ENCODE assay signal across 8 mouse cellular contexts in the genomic region with DNA sequence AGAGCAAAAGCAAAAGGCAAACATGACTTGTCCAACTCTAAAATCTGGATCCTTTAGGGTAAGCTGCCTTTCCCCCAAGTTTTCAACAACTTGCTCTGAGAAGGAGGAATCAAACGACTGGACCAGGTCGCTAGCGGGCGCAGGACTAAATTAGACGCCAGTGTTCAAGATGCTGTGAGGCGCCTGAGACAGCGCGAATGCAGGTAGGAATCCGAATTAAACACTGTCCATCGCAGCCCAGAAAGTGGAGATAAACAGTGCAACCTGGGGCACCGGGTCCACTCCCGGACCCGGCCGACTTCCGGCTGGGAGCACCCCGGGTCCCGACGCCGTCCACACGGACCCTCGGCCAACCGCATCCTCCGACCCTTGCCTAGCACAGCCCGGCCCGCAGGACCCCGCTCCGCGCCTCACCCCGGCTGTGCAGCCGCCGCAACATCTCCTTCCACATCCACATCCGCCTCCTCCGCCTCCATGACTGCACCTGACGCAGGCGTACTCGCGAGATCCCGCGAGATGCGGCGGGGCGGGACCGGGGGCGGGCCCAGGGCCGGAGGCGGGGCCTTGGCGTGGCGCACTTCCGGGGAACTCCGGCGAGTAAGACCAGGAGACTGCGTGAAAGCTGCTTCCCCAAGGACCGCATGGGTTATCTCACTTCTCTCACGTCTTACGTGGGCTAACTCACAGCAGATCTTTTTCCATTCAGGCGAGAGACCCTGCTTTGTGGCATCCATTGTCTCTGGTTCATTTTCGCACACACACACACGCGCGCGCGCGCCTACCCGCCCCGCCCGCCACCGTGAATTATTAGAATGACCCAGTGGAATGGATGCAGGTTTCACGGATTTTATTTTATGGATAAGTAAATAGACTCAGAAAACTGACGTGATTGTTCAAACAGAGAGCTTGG. TPM values are rescaled to one million over a fixed set of nuclear protein-coding genes. Genes with fewer than 3 reads are reported as not detected.
DNase-seq lines count a peak whose midpoint lies in the region; ATAC-seq and TF ChIP-seq lines count a peak whose summit lies in the region.

A gene (minus strand): TSS at position 511 of the 910 bp plus-strand sequence.

- peak within 1 kb of the TSS; percentile 81 for H3K4me2 ChIP-seq in heart, embryonic 12.5 days
- H3K4me2 ChIP-seq in kidney, postnatal 0 days (ENCODE audit: low read length): peak within 1 kb of the TSS; percentile 82
- H3K4me2 ChIP-seq in liver, embryonic 11.5 days: peak within 1 kb of the TSS; percentile 80
- peak within 1 kb of the TSS; percentile 89 for H3K4me2 ChIP-seq in stomach, embryonic 14.5 days (replicated peaks; ENCODE audit: low read depth, low read length)

- H3K27ac ChIP-seq in heart, embryonic 12.5 days (ENCODE audit: poor library complexity, severe bottlenecking): peak within 1 kb of the TSS; percentile 50; the same call in 1 of the 2 replicates
- H3K27ac ChIP-seq in kidney, postnatal 0 days: peak within 1 kb of the TSS; percentile 86
- peak within 1 kb of the TSS; percentile 60 for H3K27ac ChIP-seq in liver, embryonic 11.5 days (ENCODE audit: low read depth, low read length)
- H3K27ac ChIP-seq in stomach, embryonic 14.5 days (ENCODE audit: low read length): peak within 1 kb of the TSS; percentile 88

- under 1% methylated on average over 69 of the region's 69 CpGs for WGBS in heart, embryonic 12.5 days
- under 1% methylated on average over 69 of the region's 69 CpGs for WGBS in kidney, postnatal 0 days
- under 1% methylated on average over 69 of the region's 69 CpGs for WGBS in liver, embryonic 11.5 days
- WGBS in stomach, embryonic 14.5 days: under 1% methylated on average over 69 of the region's 69 CpGs

- no peaks in the 10 kb centered on the region for H3K9me3 ChIP-seq in heart, embryonic 12.5 days (replicated peaks)
- no peaks in the 10 kb centered on the region for H3K9me3 ChIP-seq in kidney, postnatal 0 days (replicated peaks; ENCODE audit: low read length)
- H3K9me3 ChIP-seq in liver, embryonic 11.5 days (ENCODE audit: control insufficient read depth, low read length): no peaks in the 10 kb centered on the region
- H3K9me3 ChIP-seq in stomach, embryonic 14.5 days (ENCODE audit: control insufficient read depth, low read depth, low read length): no peaks in the 10 kb centered on the region

- peak; percentile 14; the same call in 1 of the 2 replicates for TF ChIP-seq CTCF in kidney, postnatal 0 days (IDR thresholded peaks at IDR 0.05; ENCODE audit: low read depth)

- no peaks in the 10 kb centered on the region for H3K27me3 ChIP-seq in heart, embryonic 12.5 days (replicated peaks)
- H3K27me3 ChIP-seq in kidney, postnatal 0 days (ENCODE audit: insufficient read depth, low read length): no peaks in the 10 kb centered on the region
- no peaks in the 10 kb centered on the region for H3K27me3 ChIP-seq in liver, embryonic 11.5 days (replicated peaks; ENCODE audit: control insufficient read depth, insufficient read depth, low read length)
- no peaks in the 10 kb centered on the region for H3K27me3 ChIP-seq in stomach, embryonic 14.5 days (ENCODE audit: control insufficient read depth, insufficient read depth, low read length)

- peaks cover 13% of the 10 kb centered on the region for H3K4me1 ChIP-seq in heart, embryonic 12.5 days (replicated peaks)
- peaks cover 11% of the 10 kb centered on the region for H3K4me1 ChIP-seq in kidney, postnatal 0 days (replicated peaks; ENCODE audit: insufficient read depth, low read length)
- peaks cover 6% of the 10 kb centered on the region; the same call in 1 of the 2 replicates for H3K4me1 ChIP-seq in liver, embryonic 11.5 days (replicated peaks; ENCODE audit: control insufficient read depth, insufficient read depth, low read length)
- peaks cover 11% of the 10 kb centered on the region for H3K4me1 ChIP-seq in stomach, embryonic 14.5 days (ENCODE audit: control insufficient read depth, insufficient read depth, low read length)

- peak; percentile 97 for DNase-seq in CD4-positive helper T cell, adult 2 months (ENCODE audit: low read depth, low spot score)
- DNase-seq in brain, embryonic 18.5 days (ENCODE audit: low read depth, low spot score): peak; percentile 86
- peak; percentile 92 for DNase-seq in kidney, postnatal 0 days (ENCODE audit: low spot score)
- peak; percentile 97 for DNase-seq in liver, embryonic 11.5 days (ENCODE audit: low spot score)
- peak; percentile 99 for DNase-seq in naive thymus-derived CD4-positive, alpha-beta T cell, adult 2 months (ENCODE audit: low read depth)

- peaks cover 14% of the 10 kb centered on the region for H3K36me3 ChIP-seq in heart, embryonic 12.5 days
- H3K36me3 ChIP-seq in kidney, postnatal 0 days (ENCODE audit: insufficient read depth, low read length): peaks cover 3% of the 10 kb centered on the region; the same call in 1 of the 2 replicates
- no peaks in the 10 kb centered on the region; the same call in none of the 2 replicates for H3K36me3 ChIP-seq in liver, embryonic 11.5 days (ENCODE audit: control insufficient read depth, insufficient read depth, low read length)
- H3K36me3 ChIP-seq in stomach, embryonic 14.5 days (ENCODE audit: control insufficient read depth, insufficient read depth, low read length): peaks cover 14% of the 10 kb centered on the region; the same call in 1 of the 2 replicates

- H3K9ac ChIP-seq in heart, embryonic 12.5 days: peak within 1 kb of the TSS; percentile 76
- H3K9ac ChIP-seq in kidney, postnatal 0 days (ENCODE audit: low read depth, low read length): peak within 1 kb of the TSS; percentile 95
- peak within 1 kb of the TSS; percentile 90 for H3K9ac ChIP-seq in liver, embryonic 11.5 days (ENCODE audit: low read depth, low read length)
- H3K9ac ChIP-seq in stomach, embryonic 14.5 days (replicated peaks; ENCODE audit: low read depth, low read length): peak within 1 kb of the TSS; percentile 88

- peak; percentile 98 for ATAC-seq in erythroid progenitor cell, adult 5-6 weeks (replicated peaks; ENCODE audit: low FRiP score, poor library complexity, severe bottlenecking)
- ATAC-seq in heart, embryonic 12.5 days (ENCODE audit: insufficient number of reproducible peaks, low FRiP score): peak; percentile 100
- peak; percentile 100 for ATAC-seq in kidney, postnatal 0 days (replicated peaks; ENCODE audit: low FRiP score, low read depth)
- peak; percentile 100 for ATAC-seq in liver, embryonic 11.5 days (replicated peaks; ENCODE audit: low FRiP score)
- ATAC-seq in stomach, embryonic 14.5 days (ENCODE audit: insufficient number of reproducible peaks, insufficient read depth, low FRiP score, low read depth): peak; percentile 100

- H3K4me3 ChIP-seq in heart, embryonic 12.5 days: peak within 1 kb of the TSS; percentile 71
- H3K4me3 ChIP-seq in kidney, postnatal 0 days (replicated peaks; ENCODE audit: low read depth, low read length): peak within 1 kb of the TSS; percentile 95
- peak within 1 kb of the TSS; percentile 81 for H3K4me3 ChIP-seq in liver, embryonic 11.5 days (ENCODE audit: low read depth, low read length)
- peak within 1 kb of the TSS; percentile 86 for H3K4me3 ChIP-seq in stomach, embryonic 14.5 days (ENCODE audit: low read depth, low read length)

RNA-seq across cellular contexts. Expression of the gene that starts here (rescaled TPM):
- 22.2 and 23.1 TPM in 2 replicates for total RNA-seq in erythroid progenitor cell, adult 5-6 weeks (2015; ENCODE audit: low replicate concordance)
- 27.5 and 30.2 TPM in 2 replicates for total RNA-seq in erythroid progenitor cell, adult 5-6 weeks (2017; ENCODE audit: low replicate concordance)
- polyA plus RNA-seq in heart, embryonic 12.5 days (2016; fragmentation: Nextera tagmentation; extraction: Ambion mirVana): 23.6 TPM in 2 replicates
- 19.7 and 19.8 TPM in 2 replicates for polyA plus RNA-seq in kidney, postnatal 0 days (2015; fragmentation: Nextera tagmentation; extraction: Ambion mirVana)
- 19.2 and 19.4 TPM in 2 replicates for polyA plus RNA-seq in liver, embryonic 11.5 days (2014; fragmentation: Nextera tagmentation; extraction: Ambion mirVana)
- polyA plus RNA-seq in stomach, embryonic 14.5 days (2014; fragmentation: Nextera tagmentation; extraction: Ambion mirVana): 47.1 and 55.7 TPM in 2 replicates

Comparison
In these comparisons a context has a peak if more than half of its experiments do, and no peak if none do; other contexts are left out.
1. Peak in every context shown above with its lines: DNase-seq, ATAC-seq, H3K4me3 ChIP-seq and H3K27ac ChIP-seq.